ENCODE assay signal across 8 mouse cellular contexts in the genomic region with DNA sequence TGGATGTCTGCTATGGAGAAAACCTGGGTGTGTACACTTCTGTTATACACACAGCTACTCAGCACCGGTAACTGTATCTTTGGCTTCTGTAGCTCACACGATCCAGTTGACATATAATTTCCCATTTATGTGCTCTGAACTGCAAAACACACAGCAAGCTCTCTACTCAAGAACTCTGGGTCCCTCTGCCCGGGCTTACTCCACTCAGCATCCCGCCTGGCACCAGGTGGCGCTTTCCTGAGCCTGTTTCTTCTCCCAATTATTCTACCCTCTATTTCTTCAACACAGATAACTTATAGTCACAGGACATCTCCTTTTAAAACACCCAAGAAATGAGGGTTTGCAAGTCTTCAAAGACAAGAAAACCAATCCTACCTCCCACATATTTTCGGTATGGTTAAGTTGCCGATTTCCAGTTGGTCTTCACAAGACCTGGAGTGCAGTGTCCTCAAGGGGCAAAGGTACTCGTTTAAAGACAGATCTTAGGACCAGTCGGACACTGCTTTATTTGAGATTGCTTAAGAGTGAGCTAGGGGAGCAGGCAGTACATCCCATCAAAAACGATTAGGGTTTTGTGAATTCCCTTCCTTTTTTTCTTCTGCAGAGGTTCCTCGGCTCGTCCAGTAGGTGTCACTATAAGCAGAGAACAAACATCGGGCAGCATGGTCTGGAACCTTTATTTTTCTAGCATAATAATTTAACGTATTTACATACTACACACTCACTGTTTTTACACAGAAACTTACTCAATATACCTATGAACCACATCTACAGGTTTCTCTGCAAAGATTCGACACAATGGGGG. TPM values are rescaled to one million over a fixed set of nuclear protein-coding genes. Genes with fewer than 3 reads are reported as not detected.
DNase-seq lines count a peak whose midpoint lies in the region; ATAC-seq and TF ChIP-seq lines count a peak whose summit lies in the region.
"Had no signal": no experiment of that assay in that cellular context is flagged by ENCODE, and none has a peak within 500 bp of the region (broad histone marks: within the 10 kb centered on the region; RNA-seq: fewer than 3 reads in every experiment).

No protein-coding gene starts in this region.

- DNase-seq in left cerebral cortex, postnatal 14 days (ENCODE audit: low spot score in 2 of 2): peak; percentile 29 to 34
- DNase-seq in left cerebral cortex, adult 18-20 months (ENCODE audit: low spot score in 2 of 2): no peak
- DNase-seq in G1E (ENCODE audit: low spot score): peak; percentile 16
- DNase-seq in cerebellum, postnatal 10 days: peak; percentile 58 to 66
- peak; percentile 45 for DNase-seq in kidney, postnatal 10 days
- no peak for DNase-seq in urinary bladder, postnatal 14 days (ENCODE audit: low spot score)

- H3K4me2 ChIP-seq in stomach, embryonic 15.5 days: no peak overlapping the region

- whole genome bisulfite sequencing in stomach, embryonic 15.5 days: 47% methylated on average over 15 of the region's 15 CpGs

- H3K9ac ChIP-seq in stomach, embryonic 15.5 days: no peak overlapping the region

- no peak overlapping the region for H3K4me3 ChIP-seq in G1E (ENCODE audit: low read depth, low read length)
- H3K4me3 ChIP-seq in stomach, embryonic 15.5 days (replicated peaks): no peak overlapping the region

- H3K27me3 ChIP-seq in G1E (ENCODE audit: insufficient read depth, low read length): peaks cover 9% of the 10 kb centered on the region
- no peaks in the 10 kb centered on the region for H3K27me3 ChIP-seq in stomach, embryonic 15.5 days (replicated peaks)

- no peaks in the 10 kb centered on the region for H3K36me3 ChIP-seq in G1E (replicated peaks)
- H3K36me3 ChIP-seq in stomach, embryonic 15.5 days: peaks cover 17% of the 10 kb centered on the region; the same call in 1 of the 2 replicates

- intact Hi-C loops in left cerebral cortex, postnatal 14 days (cut with DNase I): loop anchor here (5.0 kb wide), 1 partner anchor 1098 kb away; no protein-coding TSS in a partner anchor

- ATAC-seq in G1E (ENCODE audit: extremely low read depth, insufficient number of reproducible peaks, low FRiP score, poor library complexity, severe bottlenecking): no peak
- ATAC-seq in stomach, embryonic 15.5 days (ENCODE audit: insufficient read depth, low FRiP score, low read depth): peak; percentile 33; the same call in 1 of the 2 replicates

- H3K27ac ChIP-seq in stomach, embryonic 15.5 days: no peak overlapping the region
- H3K27ac ChIP-seq: macrophage had no signal

- TF ChIP-seq CTCF in G1E (IDR thresholded peaks at IDR 0.05; ENCODE audit: low read depth, low read length): no peak

- H3K4me1 ChIP-seq in G1E (ENCODE audit: insufficient read depth, low read depth, low read length): no peaks in the 10 kb centered on the region
- peaks cover 13% of the 10 kb centered on the region; the same call in 1 of the 2 replicates for H3K4me1 ChIP-seq in stomach, embryonic 15.5 days

- H3K9me3 ChIP-seq in G1E (replicated peaks): no peaks in the 10 kb centered on the region
- H3K9me3 ChIP-seq in stomach, embryonic 15.5 days: no peaks in the 10 kb centered on the region

RNA-seq across cellular contexts. Expression of a gene that starts 26.6 kb away (rescaled TPM):
- total RNA-seq in left cerebral cortex, postnatal 14 days (2021): 10 to 100 TPM; 62.4 to 79.1 TPM
- total RNA-seq in left cerebral cortex, adult 18-20 months (2021): 10 to 100 TPM; 56.6 to 63.7 TPM
- not detected in 2 replicates for total RNA-seq in G1E (2014; fragmentation: Nextera tagmentation)
- 0.06 and 0.27 TPM in 2 replicates for total RNA-seq in G1E (2017)
- not detected in 2 replicates for polyA plus RNA-seq in G1E (2012)
- 49.6 and 53.1 TPM in 2 replicates for polyA plus RNA-seq in stomach, embryonic 15.5 days (2015; fragmentation: Nextera tagmentation; extraction: Ambion mirVana)

Comparison
In these comparisons a context has a peak if more than half of its experiments do, and no peak if none do; other contexts are left out.
1. DNase-seq: peak in left cerebral cortex, postnatal 14 days (2 of 2), G1E (single experiment), cerebellum, postnatal 10 days (2 of 2) and kidney, postnatal 10 days (single experiment); none in left cerebral cortex, adult 18-20 months (0 of 2) and urinary bladder, postnatal 14 days (single experiment).
2. RNA of a gene that starts 26.6 kb away (total RNA-seq): 62.4 to 79.1 TPM in left cerebral cortex, postnatal 14 days and 56.6 to 63.7 TPM in left cerebral cortex, adult 18-20 months; 0.06 to 0.27 TPM in G1E; every median in the first group is over 10 times any median in the second.